Mouse (Mus musculus): ENCODE results near the gene Negr1.

Negr1 gene

GRCm38 (mm10) chr3:156794610-156795009 is 233.0 kb downstream of the Negr1 start:
- no peak for DNase-seq (ENCODE audit: extremely low spot score, low spot score)

- no peak for DNase-seq (ENCODE audit: extremely low spot score, low spot score)
Measured at GRCm38 (mm10) chr3:156796061-156796691, 234.6 kb downstream of the Negr1 start.

GRCm38 (mm10) chr3:156799228-156799627 is 237.6 kb downstream of the Negr1 start:
- DNase-seq (ENCODE audit: extremely low spot score, low spot score): no peak

- no peak for DNase-seq (ENCODE audit: extremely low spot score, low spot score)
Measured at GRCm38 (mm10) chr3:156809836-156810235, 248.2 kb downstream of the Negr1 start.

- no peak for DNase-seq (ENCODE audit: extremely low spot score, low spot score)
Measured at GRCm38 (mm10) chr3:156816938-156817337, 255.3 kb downstream of the Negr1 start.

- DNase-seq (ENCODE audit: extremely low spot score, low spot score): no peak
Measured at GRCm38 (mm10) chr3:156817452-156817851, 255.9 kb downstream of the Negr1 start.

- no peak for DNase-seq (ENCODE audit: extremely low spot score, low spot score)
Measured at GRCm38 (mm10) chr3:156823039-156823438, 261.4 kb downstream of the Negr1 start.

GRCm38 (mm10) chr3:156833920-156834319 is 272.3 kb downstream of the Negr1 start:
- no peak for DNase-seq (ENCODE audit: extremely low spot score, low spot score)

- DNase-seq (ENCODE audit: extremely low spot score, low spot score): no peak
Measured at GRCm38 (mm10) chr3:156838550-156838949, 277.0 kb downstream of the Negr1 start.

GRCm38 (mm10) chr3:156848385-156848784 is 286.8 kb downstream of the Negr1 start:
- no peak for DNase-seq (ENCODE audit: extremely low spot score, low spot score)

- DNase-seq (ENCODE audit: extremely low spot score, low spot score): no peak
Measured at GRCm38 (mm10) chr3:156851921-156852320, 290.3 kb downstream of the Negr1 start.

- no peak for DNase-seq (ENCODE audit: extremely low spot score, low spot score)
Measured at GRCm38 (mm10) chr3:156870239-156870921, 308.8 kb downstream of the Negr1 start.

GRCm38 (mm10) chr3:156870922-156871257 is 309.3 kb downstream of the Negr1 start:
- DNase-seq (ENCODE audit: extremely low spot score, low spot score): no peak

- DNase-seq (ENCODE audit: extremely low spot score, low spot score): peak; percentile 16
Measured at GRCm38 (mm10) chr3:156871641-156872196, 310.1 kb downstream of the Negr1 start.

GRCm38 (mm10) chr3:156876551-156876950 is 315.0 kb downstream of the Negr1 start:
- DNase-seq (ENCODE audit: extremely low spot score, low spot score): no peak

GRCm38 (mm10) chr3:156882129-156882528 is 320.5 kb downstream of the Negr1 start:
- DNase-seq (ENCODE audit: extremely low spot score, low spot score): no peak

GRCm38 (mm10) chr3:156883873-156884272 is 322.3 kb downstream of the Negr1 start:
- no peak for DNase-seq (ENCODE audit: extremely low spot score, low spot score)

GRCm38 (mm10) chr3:156885689-156886088 is 324.1 kb downstream of the Negr1 start:
- DNase-seq (ENCODE audit: extremely low spot score, low spot score): no peak

- no peak for DNase-seq (ENCODE audit: extremely low spot score, low spot score)
Measured at GRCm38 (mm10) chr3:156886915-156887314, 325.3 kb downstream of the Negr1 start.

- DNase-seq (ENCODE audit: extremely low spot score, low spot score): no peak
Measured at GRCm38 (mm10) chr3:156890986-156891385, 329.4 kb downstream of the Negr1 start.

- DNase-seq (ENCODE audit: extremely low spot score, low spot score): no peak
Measured at GRCm38 (mm10) chr3:156895322-156895721, 333.7 kb downstream of the Negr1 start.

- no peak for DNase-seq (ENCODE audit: extremely low spot score, low spot score)
Measured at GRCm38 (mm10) chr3:156896106-156896505, 334.5 kb downstream of the Negr1 start.

- no peak for DNase-seq (ENCODE audit: extremely low spot score, low spot score)
Measured at GRCm38 (mm10) chr3:156896552-156896951, 335.0 kb downstream of the Negr1 start.
